Mouse (Mus musculus) spleen, adult 2 months (tissue): ENCODE data around the gene Ppm1n.

Experiments used
- CTCF ChIP-seq: fragments of 200-500 bp; IDR thresholded peaks from 2 replicates; pipeline ENCODE4 v1.5.1; 2011; ENCODE audit warnings: mild to moderate bottlenecking, inconsistent platforms; ENCODE audit not compliant: insufficient read depth, insufficient read length, insufficient replicate concordance; ENCODE audit errors: extremely low read depth
- POLR2A ChIP-seq: fragments of 200-500 bp; IDR thresholded peaks from 2 replicates; pipeline ENCODE4 v1.6.1; 2011; ENCODE audit warnings: low read depth, low read length, inconsistent platforms

DNA sequence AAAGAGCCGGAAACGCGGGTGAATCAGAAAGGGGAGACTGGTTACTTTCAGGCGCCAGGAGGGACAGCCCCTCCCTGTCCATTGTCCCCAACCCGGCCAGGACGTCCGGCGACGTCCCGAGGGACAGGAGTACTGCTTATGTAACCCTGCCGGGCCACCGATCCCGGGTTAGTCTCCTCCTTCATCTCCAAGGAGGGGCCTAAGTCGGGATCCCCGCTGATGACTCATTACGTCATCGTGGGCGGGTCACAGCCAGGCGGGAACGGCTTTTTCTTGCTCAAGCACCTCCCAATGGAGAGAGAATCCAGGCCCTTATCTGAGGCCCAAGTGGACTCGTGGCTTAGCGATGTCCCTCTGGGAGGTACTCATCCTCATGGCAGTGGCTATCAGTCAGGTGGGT is 47.3 kb upstream of the Ppm1n start:
- TF ChIP-seq POLR2A (no peak), CTCF (no peak)
